Mouse (Mus musculus): Measurements from ENCODE around the gene Adgrl3.

The Adgrl3 gene

GRCm38 (mm10) chr5:81076377-81076776 lies 56.4 kb downstream of the Adgrl3 start:
- no peak for DNase-seq (ENCODE audit: low read depth)

DNA sequence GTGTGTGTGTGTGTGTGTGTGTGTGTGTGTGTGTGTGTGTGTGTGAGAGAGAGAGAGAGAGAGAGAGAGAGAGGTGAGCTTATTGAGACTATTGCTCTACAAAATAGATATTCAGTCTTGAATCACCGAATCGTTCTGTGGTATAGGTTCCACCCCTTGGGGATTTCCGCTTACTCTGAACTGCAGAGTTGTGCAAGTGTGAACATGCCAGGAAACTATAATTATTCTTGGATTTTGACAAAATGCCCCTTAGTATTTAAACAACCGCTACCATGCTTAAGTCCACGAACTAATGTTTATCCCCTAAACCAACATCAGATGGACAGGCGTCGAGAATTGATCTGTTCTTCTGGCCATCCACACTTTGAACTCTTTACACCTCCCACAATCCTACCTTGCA lies 57.1 kb downstream of the Adgrl3 start:
- no peak for DNase-seq (ENCODE audit: low read depth)

- no peak for DNase-seq (ENCODE audit: low read depth)
Observed at GRCm38 (mm10) chr5:81077990-81078389, 58.1 kb downstream of the Adgrl3 start.

DNA sequence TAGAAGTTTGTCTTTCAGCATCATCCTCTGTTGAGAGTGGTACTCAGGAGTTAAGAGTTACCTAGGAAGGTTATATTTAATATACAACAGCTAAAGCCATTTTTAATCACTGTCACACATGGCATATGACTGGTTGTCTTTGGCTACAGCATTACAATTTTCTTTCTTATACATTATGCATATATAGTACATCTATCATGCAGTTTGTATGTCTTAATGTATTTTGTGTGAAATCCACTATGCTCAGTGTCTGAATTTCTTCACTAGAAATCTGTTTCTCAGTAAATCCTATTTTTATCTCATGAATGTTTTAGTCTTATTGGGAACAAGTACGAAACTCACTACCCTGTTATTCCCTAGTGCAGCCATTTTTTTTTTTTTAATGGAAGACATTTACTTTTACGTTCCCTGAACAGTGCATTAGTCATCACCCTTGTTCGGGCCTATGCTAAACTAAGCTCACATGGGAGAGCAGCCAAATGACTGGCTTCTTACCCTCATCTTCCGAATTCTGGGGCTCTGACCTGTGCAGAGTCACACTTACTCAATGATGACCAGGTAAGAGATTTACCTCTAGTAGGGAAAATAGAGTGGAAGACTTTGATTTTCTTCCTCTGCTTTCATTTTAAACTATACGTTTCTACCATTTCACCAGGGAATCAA lies 63.9 kb downstream of the Adgrl3 start:
- no peak for DNase-seq (ENCODE audit: low read depth)

- no peak for DNase-seq (ENCODE audit: low read depth)
Observed at GRCm38 (mm10) chr5:81085152-81085551, 65.2 kb downstream of the Adgrl3 start.

DNA sequence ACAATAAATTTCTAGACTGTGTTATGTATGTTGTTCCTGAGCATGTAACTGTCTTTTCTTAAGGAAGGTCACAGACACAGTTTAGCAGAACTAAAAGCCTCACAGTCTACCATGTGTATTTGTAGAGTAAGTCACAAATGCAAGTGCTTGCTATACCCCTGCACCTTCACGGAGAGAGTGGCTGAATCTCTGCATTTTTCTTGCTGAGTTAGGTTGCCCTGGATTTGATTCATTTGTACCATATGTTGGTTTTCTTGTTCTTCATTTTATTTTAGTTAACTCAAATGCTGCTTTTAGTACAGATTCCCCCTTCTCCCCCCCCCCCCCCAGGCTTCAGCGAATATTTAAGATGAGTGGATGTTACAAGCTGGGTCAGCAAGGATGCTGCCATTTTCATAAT lies 68.7 kb downstream of the Adgrl3 start:
- DNase-seq (ENCODE audit: low read depth), result no peak

DNA sequence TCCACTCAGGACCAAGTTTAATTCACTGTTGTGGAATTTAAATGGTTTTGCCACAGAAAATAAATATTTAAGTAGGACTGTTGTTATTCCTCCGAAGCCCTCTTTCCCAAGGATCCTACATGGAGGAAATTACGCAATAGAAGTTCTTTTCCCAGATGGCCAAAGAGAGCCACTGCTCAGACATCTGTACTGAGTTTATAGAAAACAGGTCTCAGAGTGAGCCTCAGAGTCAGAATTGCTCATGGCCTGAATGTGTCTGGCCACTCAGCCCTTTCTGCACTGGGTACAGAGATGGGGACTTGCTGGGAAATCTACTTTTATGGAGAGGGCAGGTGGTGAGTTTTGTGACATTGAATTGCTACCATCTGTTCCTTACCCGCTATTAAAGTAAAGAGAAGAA lies 74.7 kb downstream of the Adgrl3 start:
- no peak for DNase-seq (ENCODE audit: low read depth)

DNA sequence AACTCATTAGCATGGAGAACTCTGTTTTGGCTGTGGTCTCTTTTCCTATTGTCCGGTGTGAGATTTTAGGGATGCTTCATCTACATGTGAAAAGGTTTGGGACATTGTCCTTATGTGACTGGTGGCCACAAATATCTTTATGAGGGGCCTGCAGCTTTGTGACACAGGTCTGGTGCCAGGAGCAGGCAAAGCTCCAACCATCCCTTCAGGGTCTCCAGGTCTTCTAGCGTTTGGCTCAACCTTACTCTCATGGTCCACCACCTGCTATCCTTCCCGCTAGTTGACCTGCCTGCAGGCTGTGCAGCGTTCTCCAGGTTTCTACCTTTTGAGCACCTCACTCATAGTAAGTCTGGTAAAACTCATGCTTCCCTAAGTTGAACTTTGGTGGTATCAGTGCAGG lies 77.2 kb downstream of the Adgrl3 start:
- DNase-seq (ENCODE audit: low read depth), result no peak

- DNase-seq (ENCODE audit: low read depth), result no peak
Observed at GRCm38 (mm10) chr5:81107431-81107830, 87.5 kb downstream of the Adgrl3 start.

GRCm38 (mm10) chr5:81124483-81124882 lies 104.5 kb downstream of the Adgrl3 start:
- DNase-seq (ENCODE audit: low read depth), result no peak

DNA sequence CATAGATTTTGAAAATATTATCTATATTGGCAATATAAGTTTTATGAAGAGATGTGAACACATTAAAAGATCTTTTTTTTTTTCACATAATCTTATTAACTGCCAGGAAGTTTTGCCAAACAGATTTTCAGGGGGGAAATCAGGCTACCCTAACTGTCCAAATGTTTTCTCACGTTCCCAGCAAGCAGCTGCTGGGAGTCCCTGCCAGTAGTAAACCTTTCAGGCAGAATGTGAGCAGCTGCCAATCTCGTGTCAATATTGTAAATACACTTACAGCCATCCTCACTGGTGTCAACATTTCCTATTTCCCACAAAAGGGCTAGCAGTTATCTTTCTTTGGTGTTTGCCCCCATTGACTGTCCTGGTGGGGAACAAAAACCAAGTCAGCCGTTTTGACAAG lies 107.7 kb downstream of the Adgrl3 start:
- no peak for DNase-seq (ENCODE audit: low read depth)

GRCm38 (mm10) chr5:81136394-81136793 lies 116.5 kb downstream of the Adgrl3 start:
- DNase-seq (ENCODE audit: low read depth), result no peak

GRCm38 (mm10) chr5:81155791-81156190 lies 135.9 kb downstream of the Adgrl3 start:
- DNase-seq (ENCODE audit: low read depth), result no peak

- DNase-seq (ENCODE audit: low read depth), result no peak
Observed at GRCm38 (mm10) chr5:81156281-81156680, 136.3 kb downstream of the Adgrl3 start.

GRCm38 (mm10) chr5:81156796-81157195 lies 136.9 kb downstream of the Adgrl3 start:
- no peak for DNase-seq (ENCODE audit: low read depth)

DNA sequence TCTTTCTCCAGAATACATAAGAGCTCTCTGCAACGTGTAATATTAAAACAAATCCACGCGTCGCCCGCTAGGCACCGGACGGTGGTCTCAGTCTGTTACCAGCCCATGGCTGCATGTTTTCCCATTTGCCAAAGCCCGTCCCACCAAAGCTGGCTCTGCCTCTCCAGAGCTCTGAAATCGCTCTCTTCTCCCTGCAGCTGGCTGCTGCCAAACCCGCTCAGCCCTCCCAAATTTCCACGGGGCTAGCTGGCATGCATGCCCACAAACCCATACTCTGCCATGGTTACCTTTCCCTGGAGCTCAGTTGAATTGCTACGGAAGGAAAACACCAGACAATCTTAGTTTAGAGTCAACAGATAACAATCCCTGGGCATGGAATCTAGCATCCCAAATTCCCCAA lies 139.1 kb downstream of the Adgrl3 start:
- no peak for DNase-seq (ENCODE audit: low read depth)

DNA sequence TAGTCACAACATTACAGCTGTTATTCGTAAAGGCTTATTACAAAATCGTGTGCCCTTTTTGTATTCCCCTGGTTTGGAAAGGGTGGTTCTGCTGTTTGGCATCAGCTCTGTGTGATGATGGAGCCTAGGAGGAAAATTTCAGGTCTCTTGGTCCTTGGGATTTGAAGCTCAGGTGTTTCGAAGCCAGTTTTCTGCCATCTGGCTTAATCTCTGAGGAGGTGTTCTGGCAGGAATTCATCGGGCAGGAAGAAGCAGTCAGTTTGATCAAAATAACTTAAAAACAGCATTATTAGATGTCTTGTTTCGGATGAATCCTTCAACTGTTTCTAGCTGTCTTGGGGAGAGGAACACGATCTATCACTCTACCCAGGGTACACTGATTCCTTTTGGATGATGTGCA lies 140.5 kb downstream of the Adgrl3 start:
- DNase-seq (ENCODE audit: low read depth), result no peak

GRCm38 (mm10) chr5:81188871-81189485 lies 169.0 kb downstream of the Adgrl3 start:
- DNase-seq (ENCODE audit: low read depth), result no peak

DNA sequence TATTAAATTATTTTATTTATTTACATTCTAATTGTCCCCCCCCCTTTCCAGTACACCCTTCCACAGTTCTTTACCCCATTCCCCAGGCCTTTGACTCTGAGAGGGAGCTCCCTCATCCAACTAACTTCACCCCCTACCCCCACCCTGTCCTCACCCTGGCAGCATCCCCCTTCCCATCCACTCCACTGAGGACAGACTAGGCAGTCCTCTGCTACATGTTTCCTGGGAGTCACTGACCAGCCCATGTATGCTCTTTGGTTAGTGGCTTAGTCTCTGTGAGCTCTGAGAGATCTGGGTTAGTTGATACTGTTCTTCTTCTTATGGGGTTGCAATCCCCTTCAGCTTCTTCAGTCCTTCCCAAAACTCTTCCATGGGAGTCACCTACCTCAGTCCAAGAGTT lies 180.4 kb downstream of the Adgrl3 start:
- DNase-seq (ENCODE audit: low read depth), result no peak

DNA sequence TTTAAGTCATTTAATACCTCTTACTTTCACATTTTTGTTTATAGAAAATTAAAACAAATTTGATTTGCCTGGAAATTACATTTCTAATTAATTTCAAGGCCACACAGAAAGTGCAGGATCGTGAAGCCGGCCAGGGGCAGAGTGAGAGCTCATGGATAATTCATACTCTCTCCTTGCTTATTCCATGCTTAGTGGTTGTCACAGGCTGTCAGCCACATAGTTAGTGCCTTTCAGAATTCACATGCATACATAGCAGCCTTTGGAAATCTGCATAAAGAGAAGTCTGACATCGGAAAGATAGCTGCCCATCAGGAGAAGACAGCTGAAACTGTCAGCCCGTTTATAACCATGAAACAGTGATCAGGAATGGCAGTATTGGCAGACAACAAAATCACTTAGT lies 181.9 kb downstream of the Adgrl3 start:
- DNase-seq (ENCODE audit: low read depth), result no peak

DNA sequence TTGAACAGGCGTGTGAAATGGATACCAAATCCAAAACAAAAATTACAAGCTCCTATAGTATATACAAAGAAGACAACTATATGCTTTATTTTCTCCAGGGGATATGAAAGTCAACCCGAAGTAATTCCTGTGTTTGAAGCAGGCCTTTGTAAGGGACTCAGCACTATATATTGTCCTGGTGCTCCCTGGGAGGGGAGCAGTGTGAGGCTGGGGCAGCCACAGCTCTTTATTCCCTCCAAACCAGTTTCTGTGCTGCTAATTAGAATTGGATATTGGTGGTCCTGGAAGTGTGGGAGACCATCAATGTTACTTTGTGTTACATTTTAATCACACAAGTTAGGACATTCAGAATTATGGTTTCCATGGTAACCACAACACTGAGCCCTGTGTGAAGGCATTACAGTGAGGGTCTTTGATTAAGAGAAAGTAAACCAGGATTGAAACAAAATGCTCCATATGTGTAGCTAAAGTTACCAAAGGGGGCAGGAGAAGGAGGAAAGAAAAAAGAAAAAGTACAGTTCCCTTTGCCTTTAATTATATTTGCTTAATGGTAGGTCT lies 198.6 kb downstream of the Adgrl3 start:
- no peak for DNase-seq (ENCODE audit: low read depth)

DNA sequence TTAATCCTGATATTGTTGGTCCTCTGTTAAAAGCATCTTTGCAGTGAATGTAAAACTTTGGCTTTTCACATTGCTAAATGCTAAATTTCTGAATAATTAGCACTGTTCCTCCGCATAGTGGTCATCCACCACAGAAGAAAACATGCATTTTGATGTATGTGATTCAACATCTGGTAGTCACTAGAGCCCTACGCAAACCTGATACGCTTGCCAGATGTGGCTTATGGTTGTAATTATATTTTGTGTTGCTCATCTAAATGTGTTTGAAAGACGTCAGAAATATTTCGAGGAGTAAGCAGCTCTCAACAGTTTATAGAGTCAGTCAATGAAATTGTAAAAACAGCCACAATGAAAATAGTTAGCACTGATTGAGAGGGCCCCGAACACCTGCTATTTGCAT lies 204.5 kb downstream of the Adgrl3 start:
- DNase-seq (ENCODE audit: low read depth), result no peak

DNA sequence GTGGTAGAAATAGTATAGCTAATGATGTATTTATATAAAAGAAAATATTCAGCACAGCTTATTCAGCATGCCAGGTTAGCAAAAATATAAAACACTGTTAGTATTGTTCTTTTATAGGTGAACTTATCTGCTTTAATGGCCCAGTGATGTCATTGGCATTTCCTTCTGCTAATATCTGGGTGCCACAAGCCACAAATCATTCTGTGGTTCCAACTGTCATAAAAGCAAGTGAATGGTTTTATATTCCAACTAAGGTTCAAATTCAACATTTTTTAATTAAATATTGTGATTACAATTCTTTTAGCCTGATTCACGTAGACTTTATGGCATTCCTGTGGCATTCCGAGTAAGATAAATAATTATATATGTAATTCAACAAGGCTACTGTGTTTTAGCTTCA lies 205.5 kb downstream of the Adgrl3 start:
- DNase-seq (ENCODE audit: low read depth), result no peak

GRCm38 (mm10) chr5:81227256-81227655 lies 207.3 kb downstream of the Adgrl3 start:
- DNase-seq (ENCODE audit: low read depth), result no peak
